Mouse (Mus musculus) heart, embryonic 13.5 days (tissue): ENCODE measurements at regions not wholly inside any gene's neighbourhood (a gene's known extent, or its start where the extent isn't known, plus 50 kb on each side); places are given as distances from the start of the nearest gene placed in this dataset.

Source experiments
- ATAC-seq: fragments of 200-750 bp; cut with Nextera tagmentation; 2 replicates; pipeline ENCODE4 v1.8.0; 2017; ENCODE audit warnings: moderate TSS enrichment; ENCODE audit not compliant: insufficient number of reproducible peaks, low FRiP score, low TSS enrichment; ENCODE audit errors: extremely low read depth
- H3K27ac ChIP-seq: fragments of 300-500 bp; sonication (generic); replicated peaks from 2 replicates; pipeline ENCODE4 v1.5.1; 2015; ENCODE audit warnings: moderate library complexity, mild to moderate bottlenecking, inconsistent platforms
- H3K27me3 ChIP-seq: fragments of 300-500 bp; sonication (generic); replicated peaks from 2 replicates; pipeline ENCODE4 v1.6.1; 2015; ENCODE audit warnings: mild to moderate bottlenecking, inconsistent platforms
- H3K36me3 ChIP-seq: fragments of 300-500 bp; sonication (generic); 2 replicates; pipeline ENCODE4 v1.6.1; 2015; ENCODE audit warnings: mild to moderate bottlenecking, inconsistent platforms
- H3K4me1 ChIP-seq: fragments of 300-500 bp; sonication (generic); 2 replicates; pipeline ENCODE4 v1.6.1; 2015; ENCODE audit warnings: inconsistent platforms
- H3K4me2 ChIP-seq: fragments of 300-500 bp; sonication (generic); 2 replicates; pipeline ENCODE4 v1.6.1; 2015; ENCODE audit warnings: inconsistent platforms, mild to moderate bottlenecking, moderate library complexity
- H3K4me3 ChIP-seq: fragments of 300-500 bp; sonication (generic); 2 replicates; pipeline ENCODE4 v1.5.1; 2015; ENCODE audit warnings: moderate library complexity, mild to moderate bottlenecking, inconsistent platforms
- H3K9ac ChIP-seq: fragments of 300-500 bp; sonication (generic); 2 replicates; pipeline ENCODE4 v1.6.1; 2015; ENCODE audit warnings: inconsistent platforms, mild to moderate bottlenecking, moderate library complexity
- H3K9me3 ChIP-seq: fragments of 300-500 bp; sonication (generic); 2 replicates; pipeline ENCODE4 v1.6.1; 2016; ENCODE audit warnings: inconsistent platforms
- WGBS: fragments of 180-500 bp; shearing (Covaris S2); methylation state at CpG from one replicate; pipeline ENCODE4 v1.1.7; 2015; ENCODE audit warnings: mixed read lengths; 5-methylcytosine and 5-hydroxymethylcytosine counted together

GRCm38 (mm10) chr10:109155768-109156167 is 145.0 kb upstream of the Syt1 start:
- Histone ChIP-seq H3K9ac (no peak overlapping the region), H3K27ac (no peak overlapping the region), H3K27me3 (no peaks in the 10 kb centered on the region), H3K36me3 (no peaks in the 10 kb centered on the region), H3K9me3 (no peaks in the 10 kb centered on the region), H3K4me3 (no peak overlapping the region), H3K4me1 (no peaks in the 10 kb centered on the region), H3K4me2 (no peak overlapping the region)
- WGBS: 74% methylated on average over 5 of the region's 5 CpGs
- ATAC-seq: no peak

GRCm38 (mm10) chr10:109140421-109140938 is 129.7 kb upstream of the Syt1 start:
- Histone ChIP-seq H3K4me2 (no peak overlapping the region), H3K9me3 (no peaks in the 10 kb centered on the region), H3K27ac (no peak overlapping the region), H3K4me3 (no peak overlapping the region), H3K36me3 (no peaks in the 10 kb centered on the region), H3K4me1 (no peaks in the 10 kb centered on the region), H3K27me3 (no peaks in the 10 kb centered on the region), H3K9ac (no peak overlapping the region)
- ATAC-seq: no peak
- 81% methylated on average over 7 of the region's 7 CpGs for WGBS

- H3K9ac ChIP-seq: peak overlapping the region; percentile 16; the same call in 1 of the 2 replicates
- H3K27me3 ChIP-seq: no peaks in the 10 kb centered on the region
- H3K4me1 ChIP-seq: no peaks in the 10 kb centered on the region
- no peaks in the 10 kb centered on the region for H3K36me3 ChIP-seq
- H3K9me3 ChIP-seq: no peaks in the 10 kb centered on the region
- no peak overlapping the region for H3K27ac ChIP-seq
- peak overlapping the region; percentile 31 for H3K4me3 ChIP-seq
- no peak for ATAC-seq
- 54% methylated on average over 3 of the region's 3 CpGs for WGBS
- H3K4me2 ChIP-seq: peak overlapping the region; percentile 60
These were observed 126.3 kb upstream of the Syt1 start for GRCm38 (mm10) chr10:109136763-109137732.

- 72% methylated on average over 4 of the region's 4 CpGs for WGBS
- H3K9ac ChIP-seq: no peak overlapping the region
- H3K4me1 ChIP-seq: no peaks in the 10 kb centered on the region
- H3K36me3 ChIP-seq: no peaks in the 10 kb centered on the region
- no peak overlapping the region for H3K27ac ChIP-seq
- no peak overlapping the region for H3K4me2 ChIP-seq
- no peak overlapping the region for H3K4me3 ChIP-seq
- no peak for ATAC-seq
- no peaks in the 10 kb centered on the region for H3K9me3 ChIP-seq
- H3K27me3 ChIP-seq: no peaks in the 10 kb centered on the region
These were observed 123.7 kb upstream of the Syt1 start for GRCm38 (mm10) chr10:109134521-109134920.

- Histone ChIP-seq H3K9me3 (no peaks in the 10 kb centered on the region), H3K4me2 (no peak overlapping the region), H3K4me3 (no peak overlapping the region), H3K4me1 (no peaks in the 10 kb centered on the region), H3K36me3 (no peaks in the 10 kb centered on the region), H3K27me3 (no peaks in the 10 kb centered on the region), H3K27ac (no peak overlapping the region), H3K9ac (no peak overlapping the region)
- WGBS: 70% methylated on average over 8 of the region's 8 CpGs
- ATAC-seq: no peak
These were observed 121.3 kb upstream of the Syt1 start for GRCm38 (mm10) chr10:109132091-109132573.

GRCm38 (mm10) chr10:109129552-109130110 is 118.8 kb upstream of the Syt1 start:
- H3K4me1 ChIP-seq: no peaks in the 10 kb centered on the region
- no peaks in the 10 kb centered on the region for H3K27me3 ChIP-seq
- no peak overlapping the region for H3K4me2 ChIP-seq
- H3K9me3 ChIP-seq: no peaks in the 10 kb centered on the region
- whole genome bisulfite sequencing: 79% methylated on average over 1 of the region's 1 CpGs
- no peak overlapping the region for H3K4me3 ChIP-seq
- ATAC-seq: no peak
- H3K9ac ChIP-seq: no peak overlapping the region
- no peaks in the 10 kb centered on the region for H3K36me3 ChIP-seq
- H3K27ac ChIP-seq: no peak overlapping the region

GRCm38 (mm10) chr10:109129068-109129467 is 118.3 kb upstream of the Syt1 start:
- no peak for ATAC-seq
- H3K9ac ChIP-seq: no peak overlapping the region
- no peak overlapping the region for H3K4me3 ChIP-seq
- no peaks in the 10 kb centered on the region for H3K36me3 ChIP-seq
- no peak overlapping the region for H3K27ac ChIP-seq
- H3K27me3 ChIP-seq: no peaks in the 10 kb centered on the region
- WGBS: 75% methylated on average over 3 of the region's 3 CpGs
- H3K4me1 ChIP-seq: no peaks in the 10 kb centered on the region
- H3K4me2 ChIP-seq: no peak overlapping the region
- H3K9me3 ChIP-seq: no peaks in the 10 kb centered on the region

GRCm38 (mm10) chr10:109126699-109127098 is 115.9 kb upstream of the Syt1 start:
- no peak overlapping the region for H3K4me3 ChIP-seq
- no peaks in the 10 kb centered on the region for H3K9me3 ChIP-seq
- H3K36me3 ChIP-seq: no peaks in the 10 kb centered on the region
- H3K27me3 ChIP-seq: no peaks in the 10 kb centered on the region
- H3K27ac ChIP-seq: no peak overlapping the region
- no peak for ATAC-seq
- H3K4me1 ChIP-seq: no peaks in the 10 kb centered on the region
- H3K4me2 ChIP-seq: no peak overlapping the region
- H3K9ac ChIP-seq: no peak overlapping the region
- 66% methylated on average over 2 of the region's 2 CpGs for WGBS

GRCm38 (mm10) chr10:109117143-109117542 is 106.4 kb upstream of the Syt1 start:
- 82% methylated on average over 5 of the region's 5 CpGs for WGBS

GRCm38 (mm10) chr10:109115013-109115627 is 104.3 kb upstream of the Syt1 start:
- 66% methylated on average over 4 of the region's 4 CpGs for WGBS
- no peak overlapping the region for H3K9ac ChIP-seq
- no peaks in the 10 kb centered on the region for H3K27me3 ChIP-seq
- no peak overlapping the region for H3K4me2 ChIP-seq
- H3K27ac ChIP-seq: no peak overlapping the region
- H3K4me1 ChIP-seq: no peaks in the 10 kb centered on the region
- H3K36me3 ChIP-seq: no peaks in the 10 kb centered on the region
- no peak for ATAC-seq
- H3K4me3 ChIP-seq: no peak overlapping the region
- H3K9me3 ChIP-seq: no peaks in the 10 kb centered on the region

More at GRCm38 (mm10) chr10:109117143-109117542, 106.4 kb upstream of the Syt1 start:
- Histone ChIP-seq H3K4me2 (no peak overlapping the region), H3K4me1 (no peaks in the 10 kb centered on the region), H3K27ac (no peak overlapping the region), H3K4me3 (no peak overlapping the region), H3K9me3 (no peaks in the 10 kb centered on the region), H3K36me3 (no peaks in the 10 kb centered on the region), H3K27me3 (no peaks in the 10 kb centered on the region), H3K9ac (no peak overlapping the region)
- no peak for ATAC-seq

- WGBS: 69% methylated on average over 2 of the region's 2 CpGs
- no peaks in the 10 kb centered on the region for H3K9me3 ChIP-seq
- no peak overlapping the region for H3K4me2 ChIP-seq
- H3K27me3 ChIP-seq: no peaks in the 10 kb centered on the region
- H3K27ac ChIP-seq: no peak overlapping the region
- no peak for ATAC-seq
- H3K4me3 ChIP-seq: no peak overlapping the region
- no peaks in the 10 kb centered on the region for H3K4me1 ChIP-seq
- no peaks in the 10 kb centered on the region for H3K36me3 ChIP-seq
- no peak overlapping the region for H3K9ac ChIP-seq
These were observed 95.0 kb upstream of the Syt1 start for GRCm38 (mm10) chr10:109105781-109106180.
